Mouse (Mus musculus) MEL (cell line): ENCODE data around the gene Vmn1r231. TPM values are rescaled to one million over a fixed set of nuclear protein-coding genes. Genes with fewer than 3 reads are reported as not detected.

ENCODE experiments used
- DNase-seq: peaks from one replicate; pipeline ENCODE4 v3.0.0; 2011; ENCODE audit warnings: low read depth, low spot score
- H3K27ac ChIP-seq: 2 replicates; pipeline ENCODE4 v1.5.1; 2012; ENCODE audit warnings: low read depth, mild to moderate bottlenecking, control low read depth, low read length, moderate library complexity; ENCODE audit not compliant: control insufficient read depth
- H3K27me3 ChIP-seq, 2 experiments: fragments of 150-350 bp in 1 of 2; sonication (generic) in 1 of 2; 2 replicates each; pipeline ENCODE4 v1.6.1; 2012; ENCODE audit warnings: low read length in 2 of 2, mild to moderate bottlenecking in 2 of 2, improper control_type of control experiment in 1 of 2, moderate library complexity in 1 of 2; ENCODE audit not compliant: insufficient read depth in 2 of 2, control insufficient read depth in 1 of 2
- H3K36me3 ChIP-seq, 2 experiments: 2 replicates each; pipeline ENCODE4 v1.6.1; 2012 to 2014; ENCODE audit warnings: low read length in 2 of 2, improper control_type of control experiment in 1 of 2, inconsistent platforms in 1 of 2, mild to moderate bottlenecking in 1 of 2; ENCODE audit not compliant: insufficient read depth in 2 of 2, control insufficient read depth in 1 of 2
- H3K4me1 ChIP-seq, 2 experiments: fragments of 150-350 bp in 1 of 2; sonication (generic) in 1 of 2; 2 replicates each; pipeline ENCODE4 v1.6.1; 2012; ENCODE audit warnings: low read length in 2 of 2, improper control_type of control experiment in 1 of 2, mild to moderate bottlenecking in 1 of 2; ENCODE audit not compliant: insufficient read depth in 2 of 2, control insufficient read depth in 1 of 2
- H3K4me3 ChIP-seq, 2 experiments: fragments of 150-350 bp in 1 of 2; sonication (generic) in 1 of 2; 2 replicates each; pipeline ENCODE4 v1.5.1; 2012; ENCODE audit warnings: low read depth in 2 of 2, low read length in 2 of 2, mild to moderate bottlenecking in 2 of 2, moderate library complexity in 2 of 2, control low read depth in 1 of 2, improper control_type of control experiment in 1 of 2; ENCODE audit not compliant: control insufficient read depth in 1 of 2, insufficient read depth in 1 of 2
- H3K79me2 ChIP-seq: 2 replicates; pipeline ENCODE4 v1.6.1; 2012; ENCODE audit warnings: mild to moderate bottlenecking, low read length, moderate library complexity; ENCODE audit not compliant: control insufficient read depth, poor library complexity, insufficient read depth
- H3K9ac ChIP-seq: 2 replicates; pipeline ENCODE4 v1.6.1; 2012; ENCODE audit warnings: low read depth, mild to moderate bottlenecking, control low read depth, low read length, moderate library complexity; ENCODE audit not compliant: control insufficient read depth, poor library complexity, severe bottlenecking
- H3K9me3 ChIP-seq: fragments of 150-350 bp; sonication (generic); replicated peaks from 2 replicates; pipeline ENCODE4 v1.6.1; 2012; ENCODE audit warnings: mild to moderate bottlenecking, low read length, improper control_type of control experiment, moderate library complexity; ENCODE audit not compliant: insufficient read depth
- CHD2 ChIP-seq: IDR thresholded peaks from 2 replicates; pipeline ENCODE4 v1.6.1; 2011; ENCODE audit warnings: low read length, improper control_type of control experiment
- ETS1 ChIP-seq: IDR thresholded peaks from 2 replicates; pipeline ENCODE4 v1.6.1; 2012; ENCODE audit warnings: low read depth, mild to moderate bottlenecking, inconsistent platforms, low read length, improper control_type of control experiment, moderate library complexity
- GABPA ChIP-seq: IDR thresholded peaks from 2 replicates; pipeline ENCODE4 v1.6.1; 2012; ENCODE audit warnings: low read depth, mild to moderate bottlenecking, inconsistent platforms, low read length, improper control_type of control experiment, moderate library complexity
- GATA1 ChIP-seq: IDR thresholded peaks from 2 replicates; pipeline ENCODE4 v1.6.1; 2011; ENCODE audit warnings: low read depth, low read length, improper control_type of control experiment
- MEF2A ChIP-seq: IDR thresholded peaks from 2 replicates; pipeline ENCODE4 v1.6.1; 2014; ENCODE audit warnings: low read depth, mild to moderate bottlenecking, inconsistent platforms, low read length, improper control_type of control experiment; ENCODE audit not compliant: poor library complexity, insufficient replicate concordance, severe bottlenecking; ENCODE audit errors: extremely low read depth
- MYC ChIP-seq: IDR thresholded peaks from 2 replicates; pipeline ENCODE4 v1.6.1; 2011; ENCODE audit warnings: low read depth, mild to moderate bottlenecking, low read length, improper control_type of control experiment, moderate library complexity
- NELFE ChIP-seq: IDR thresholded peaks from 2 replicates; pipeline ENCODE4 v1.6.1; 2011; ENCODE audit warnings: low read depth, low read length, improper control_type of control experiment
- POLR2AphosphoS2 ChIP-seq: IDR thresholded peaks from 2 replicates; pipeline ENCODE4 v1.6.1; 2011; ENCODE audit warnings: low read length, improper control_type of control experiment
- POLR2AphosphoS5 ChIP-seq: IDR thresholded peaks from 2 replicates; pipeline ENCODE4 v1.6.1; 2012; ENCODE audit warnings: low read depth, borderline replicate concordance, mild to moderate bottlenecking, inconsistent platforms, low read length, moderate library complexity, mixed read lengths
- RAD21 ChIP-seq: IDR thresholded peaks from 2 replicates; pipeline ENCODE4 v1.6.1; 2011; ENCODE audit warnings: mild to moderate bottlenecking, low read depth, low read length, improper control_type of control experiment
- RCOR1 ChIP-seq: IDR thresholded peaks from 2 replicates; pipeline ENCODE4 v1.6.1; 2012; ENCODE audit warnings: low read depth, mild to moderate bottlenecking, inconsistent platforms, low read length, improper control_type of control experiment
- SIN3A ChIP-seq: IDR thresholded peaks from 2 replicates; pipeline ENCODE4 v1.6.1; 2012; ENCODE audit warnings: low read length, improper control_type of control experiment, inconsistent platforms
- SMC3 ChIP-seq: IDR thresholded peaks from 2 replicates; pipeline ENCODE4 v1.6.1; 2011; ENCODE audit warnings: low read depth, low read length, improper control_type of control experiment
- TAL1 ChIP-seq: IDR thresholded peaks from 2 replicates; pipeline ENCODE4 v1.6.1; 2012; ENCODE audit warnings: mild to moderate bottlenecking, inconsistent platforms, low read length, moderate library complexity, mixed read lengths
- TBP ChIP-seq: IDR thresholded peaks from 2 replicates; pipeline ENCODE4 v1.8.0; 2011; ENCODE audit warnings: low read depth, low read length, improper control_type of control experiment
- TCF12 ChIP-seq: IDR thresholded peaks from 2 replicates; pipeline ENCODE4 v1.6.1; 2014; ENCODE audit warnings: low read depth, mild to moderate bottlenecking, inconsistent platforms, low read length, improper control_type of control experiment, moderate library complexity
- USF1 ChIP-seq: IDR thresholded peaks from 2 replicates; pipeline ENCODE4 v1.6.1; 2014; ENCODE audit warnings: low read depth, mild to moderate bottlenecking, inconsistent platforms, low read length, improper control_type of control experiment, moderate library complexity
- USF2 ChIP-seq, 2 experiments: IDR thresholded peaks; 2 replicates each; pipeline ENCODE4 v1.6.1; 2011 to 2012; ENCODE audit warnings: improper control_type of control experiment in 2 of 2, low read length in 2 of 2, borderline replicate concordance in 1 of 2, inconsistent platforms in 1 of 2, low read depth in 1 of 2, mild to moderate bottlenecking in 1 of 2; ENCODE audit not compliant: insufficient read depth in 1 of 2
- ZNF384 ChIP-seq: IDR thresholded peaks from 2 replicates; pipeline ENCODE4 v1.6.1; 2012; ENCODE audit warnings: low read depth, mild to moderate bottlenecking, inconsistent platforms, low read length, improper control_type of control experiment
- polyA plus RNA-seq, 2 experiments: library from polyadenylated mRNA; stranded (reverse) in 1 of 2; unstranded in 1 of 2; fragments of >175 nt in 1 of 2; fragments of >200 nt in 1 of 2; gene quantifications; 2 replicates each; pipeline versions ENCODE4 v1.2.1 to v1.2.4; 2012; ENCODE audit warnings: low replicate concordance in 2 of 2, low read depth in 1 of 2; ENCODE audit not compliant: insufficient read length in 2 of 2, insufficient read depth in 1 of 2, missing spikeins in 1 of 2
- total RNA-seq: library from RNA; depleted of rRNA; stranded (reverse); fragments of 300-350 nt; gene quantifications from 2 replicates; pipeline ENCODE4 v1.2.3, GENCODE M21; 2012; rRNA removed

The Vmn1r231 gene
- total and polyA plus RNA-seq, 3 experiments = not detected

DNA sequence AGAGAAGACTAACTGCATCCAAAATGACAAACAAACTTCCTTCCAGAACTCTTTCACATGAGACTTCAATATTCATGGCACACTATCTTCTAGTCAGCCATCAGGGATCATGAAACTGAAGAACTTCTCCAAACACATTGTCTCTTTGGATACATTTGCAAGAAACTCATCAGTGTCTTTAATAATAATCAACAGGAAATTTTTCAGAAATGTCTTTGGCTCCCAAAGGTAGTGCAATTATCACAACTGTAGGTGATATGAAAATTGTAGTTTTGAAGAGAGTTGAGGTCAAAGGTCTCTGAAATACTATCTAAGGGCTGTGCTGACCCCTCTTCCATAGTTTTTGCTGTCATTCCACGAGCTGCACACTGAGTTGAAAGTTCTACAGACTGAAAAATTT is 64.7 kb downstream of the Vmn1r231 start, which contains the start of gene Vmn1r230:
Vmn1r230 (plus strand) TSS at position 301 of the 400 bp plus-strand sequence.
- Histone ChIP-seq H3K27ac (no peak within 1 kb of the TSS), H3K9me3 (no peaks in the 10 kb centered on the region), H3K79me2 (no peaks in the 10 kb centered on the region), H3K4me1 (no peaks in the 10 kb centered on the region), H3K9ac (no peak within 1 kb of the TSS), H3K27me3 (no peaks in the 10 kb centered on the region), H3K36me3 (no peaks in the 10 kb centered on the region), H3K4me3 (no peak within 1 kb of the TSS)
- TF ChIP-seq CHD2 (no peak), GATA1 (no peak), RCOR1 (no peak), POLR2AphosphoS2 (no peak), NELFE (no peak), POLR2AphosphoS5 (no peak), MEF2A (no peak), SIN3A (no peak), TCF12 (no peak), SMC3 (no peak), TBP (no peak), ZNF384 (no peak), RAD21 (no peak), USF2 (IDR thresholded peaks at IDR 0.05; ENCODE audit: borderline replicate concordance in 1 of 2, insufficient read depth in 1 of 2, low read depth in 1 of 2, low read length in 2 of 2) (no peak), TAL1 (no peak), MYC (no peak), ETS1 (no peak), GABPA (no peak), USF1 (no peak)
- DNase-seq = no peak

Other genes starting within 250 kb of the Vmn1r231 start
- not detected in 2 replicates for gene Vmn1r226, start 222.2 kb downstream of the Vmn1r231 start, total RNA-seq
- gene Vmn1r226, start 222.2 kb downstream of the Vmn1r231 start, polyA plus RNA-seq = not detected
- not detected in 2 replicates for gene Vmn1r227, start 175.2 kb downstream of the Vmn1r231 start, total RNA-seq
- gene Vmn1r227, start 175.2 kb downstream of the Vmn1r231 start, polyA plus RNA-seq = under 1 TPM in 1 of 2 experiments, not detected in 1; 0.01 TPM
- not detected in 2 replicates for gene Vmn1r228, start 118.9 kb downstream of the Vmn1r231 start, total RNA-seq
- not detected for gene Vmn1r228, start 118.9 kb downstream of the Vmn1r231 start, polyA plus RNA-seq
- gene Vmn1r229, start 93.5 kb downstream of the Vmn1r231 start, total RNA-seq = not detected in 2 replicates
- under 1 TPM in 1 of 2 experiments, not detected in 1; 0.01 TPM for gene Vmn1r229, start 93.5 kb downstream of the Vmn1r231 start, polyA plus RNA-seq
- not detected in 2 replicates for gene Vmn1r230, start 64.6 kb downstream of the Vmn1r231 start, total RNA-seq
- not detected for gene Vmn1r230, start 64.6 kb downstream of the Vmn1r231 start, polyA plus RNA-seq
- gene Vmn1r232, start 14.6 kb upstream of the Vmn1r231 start, total RNA-seq = not detected in 2 replicates
- not detected for gene Vmn1r232, start 14.6 kb upstream of the Vmn1r231 start, polyA plus RNA-seq
- 152 and 154 TPM in 2 replicates for gene Ppp2r1a, start 40.2 kb upstream of the Vmn1r231 start, total RNA-seq
- 100 to 1,000 TPM in 1 of 2 experiments, not detected in 1; 312 TPM for gene Ppp2r1a, start 40.2 kb upstream of the Vmn1r231 start, polyA plus RNA-seq
- gene Vmn1r233, start 91.4 kb upstream of the Vmn1r231 start, total RNA-seq = not detected in 2 replicates
- not detected for gene Vmn1r233, start 91.4 kb upstream of the Vmn1r231 start, polyA plus RNA-seq
- 9.1 and 11.6 TPM in 2 replicates for gene Zfp160, start 103.8 kb upstream of the Vmn1r231 start, total RNA-seq
- 1 to 10 TPM in 1 of 2 experiments, not detected in 1; 7.7 TPM for gene Zfp160, start 103.8 kb upstream of the Vmn1r231 start, polyA plus RNA-seq